Mouse (Mus musculus) thymus, adult 2 months (tissue): Measurements from ENCODE around the gene Adgra3.

ENCODE experiments used
- CTCF ChIP-seq: fragments of 200-500 bp; IDR thresholded peaks from 2 replicates; pipeline ENCODE4 v1.5.1; 2012; ENCODE audit warnings: mild to moderate bottlenecking, control low read depth, low read length, moderate library complexity, borderline replicate concordance; ENCODE audit not compliant: control insufficient read depth, poor library complexity, insufficient read depth; ENCODE audit errors: extremely low read depth
- POLR2A ChIP-seq: fragments of 200-500 bp; IDR thresholded peaks from 2 replicates; pipeline ENCODE4 v1.6.1; 2012; ENCODE audit warnings: mild to moderate bottlenecking, low read length, control low read depth, moderate library complexity; ENCODE audit not compliant: control insufficient read depth, poor library complexity, insufficient read depth; ENCODE audit errors: extremely low read depth

GRCm38 (mm10) chr5:49988015-49988798, 70.6 kb downstream of the Adgra3 start:
- TF ChIP-seq POLR2A (no peak), CTCF (no peak)
